Mouse (Mus musculus) hematopoietic multipotent progenitor cell, adult 10-12 weeks (in vitro differentiated cells): Measurements from ENCODE around the gene Rnf43. TPM values are rescaled to one million over a fixed set of nuclear protein-coding genes. Genes with fewer than 3 reads are reported as not detected.

Experiments used
- polyA plus RNA-seq: library from polyadenylated mRNA; stranded (reverse); fragments of >175 nt; gene quantifications from 2 replicates; pipeline ENCODE4 v1.2.3, GENCODE M21; 2012; ENCODE audit warnings: low replicate concordance

Rnf43 gene
- 7.9 and 32.8 TPM in 2 replicates for polyA plus RNA-seq

GRCm38 (mm10) chr11:87662407-87662806, at the start of gene Rnf43:
Gene Rnf43, plus strand, starts transcription at chr11:87662722.

DNA sequence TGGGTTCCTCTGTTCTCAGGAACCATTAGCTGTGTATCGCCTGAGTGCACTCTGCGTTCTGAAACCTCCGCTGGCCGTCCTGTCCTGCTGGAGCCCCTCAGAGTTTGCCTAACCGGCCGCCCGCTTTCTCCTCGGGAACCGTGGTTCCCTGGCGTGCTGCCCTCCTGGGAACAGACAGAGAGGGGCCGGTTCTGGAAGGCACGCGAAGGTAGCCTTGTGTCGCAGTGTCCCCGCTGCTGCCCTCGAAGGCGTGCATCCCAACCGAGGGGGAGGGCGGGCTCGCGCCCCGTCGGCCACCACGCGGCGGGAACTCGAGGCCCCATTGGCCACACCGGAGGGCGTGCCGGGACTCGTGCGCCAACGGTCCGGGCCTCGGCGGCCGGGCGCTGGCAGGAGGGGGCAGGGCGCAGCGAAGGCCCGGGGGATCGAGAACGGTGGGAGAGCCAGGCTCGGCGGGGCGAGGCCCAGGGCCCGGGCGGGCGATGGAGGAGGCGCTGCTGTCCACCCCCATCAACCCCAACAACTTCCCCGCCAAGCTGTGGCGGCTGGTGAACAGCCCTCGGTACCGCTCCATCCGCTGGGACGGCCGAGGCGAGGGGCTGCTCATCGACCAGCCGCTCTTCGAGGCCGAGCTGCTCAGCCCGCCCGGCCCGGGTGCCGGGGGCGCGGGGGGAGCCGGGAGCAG, 45.6 kb upstream of the Rnf43 start, which contains the start of gene Hsf5:
Gene Hsf5, plus strand, starts transcription at position 375 of the 685 bp plus-strand sequence.

GRCm38 (mm10) chr11:87737175-87737740, 74.7 kb downstream of the Rnf43 start, which contains the start of gene Supt4a:
Gene Supt4a, plus strand, starts transcription at chr11:87737552.

DNA sequence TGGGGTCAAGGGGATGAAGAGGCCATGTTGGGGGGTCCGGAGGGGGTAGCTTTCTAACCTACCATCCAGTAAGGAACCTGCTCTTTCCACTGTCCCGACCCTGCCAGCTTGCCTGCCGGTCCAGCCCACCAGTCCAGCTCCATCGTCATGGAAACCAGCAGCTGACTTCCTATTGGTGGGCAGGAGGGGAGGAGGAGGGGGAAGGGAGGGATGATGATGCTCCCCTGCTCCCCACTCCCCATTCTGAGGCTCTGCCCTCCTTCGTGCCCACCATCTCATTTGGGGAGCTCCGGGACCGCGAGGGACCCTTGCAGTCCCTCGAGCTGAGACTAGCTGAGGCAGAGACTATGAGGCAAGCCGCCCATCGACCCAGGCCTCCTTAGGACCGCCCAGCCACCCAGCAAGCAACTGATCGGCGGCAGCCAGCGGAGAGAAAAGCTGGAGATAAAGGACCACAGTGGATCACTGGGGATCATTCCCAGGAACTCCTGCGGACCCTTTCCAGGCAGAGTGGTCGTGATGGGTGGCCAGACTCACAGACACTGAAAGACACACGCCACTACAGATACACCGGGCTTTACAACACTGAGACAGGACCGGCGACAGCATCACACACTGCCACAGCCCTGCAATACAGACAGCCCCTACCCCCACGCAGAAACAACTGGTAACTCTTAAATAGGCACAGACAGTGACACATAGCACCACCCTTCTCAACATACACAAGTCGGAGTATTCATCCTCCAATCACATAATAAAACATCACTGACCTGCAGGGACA, 98.0 kb downstream of the Rnf43 start, which contains the start of gene Tspoap1:
Gene Tspoap1, plus strand, starts transcription at position 241 of the 781 bp plus-strand sequence.

Other genes with a start within 250 kb of the Rnf43 start
- not detected in 2 replicates for gene Gm11492, start 96.1 kb upstream of the Rnf43 start, polyA plus RNA-seq
- gene Sept4, start 93.8 kb upstream of the Rnf43 start, polyA plus RNA-seq: 0.97 and 1.3 TPM in 2 replicates
- 22.3 and 42.2 TPM in 2 replicates for gene Mtmr4, start 70.6 kb upstream of the Rnf43 start, polyA plus RNA-seq
- gene Hsf5, start 45.6 kb upstream of the Rnf43 start, polyA plus RNA-seq: 0.10 TPM in 1 of 2 replicates, not detected in the other
- gene Supt4a, start 74.8 kb downstream of the Rnf43 start, polyA plus RNA-seq: 14.4 and 17.5 TPM in 2 replicates
- gene Tspoap1, start 97.8 kb downstream of the Rnf43 start, polyA plus RNA-seq: 1.8 and 5.1 TPM in 2 replicates
- gene Mpo, start 130.9 kb downstream of the Rnf43 start, polyA plus RNA-seq: 6.4 and 14.0 TPM in 2 replicates
- gene Lpo, start 165.6 kb downstream of the Rnf43 start, polyA plus RNA-seq: not detected in 2 replicates
- 12.1 and 15.1 TPM in 2 replicates for gene Mks1, start 190.5 kb downstream of the Rnf43 start, polyA plus RNA-seq
- gene Epx, start 212.8 kb downstream of the Rnf43 start, polyA plus RNA-seq: 0.08 and 0.19 TPM in 2 replicates
- gene Olfr462, start 229.5 kb downstream of the Rnf43 start, polyA plus RNA-seq: not detected in 2 replicates
- gene Olfr463, start 234.7 kb downstream of the Rnf43 start, polyA plus RNA-seq: not detected in 2 replicates